Mouse (Mus musculus) limb, embryonic 11.5 days (tissue): ENCODE measurements around the gene Ankrd66. TPM values are rescaled to one million over a fixed set of nuclear protein-coding genes. Genes with fewer than 3 reads are reported as not detected.

ENCODE experiments used
- ATAC-seq: fragments of 200-750 bp; cut with Nextera tagmentation; 2 replicates; pipeline ENCODE4 v1.8.0; 2017; ENCODE audit warnings: low read depth; ENCODE audit not compliant: insufficient number of reproducible peaks, low FRiP score, low TSS enrichment
- DNase-seq: peaks from one replicate; pipeline ENCODE4 v3.0.0-alpha.2; 2015; ENCODE audit warnings: low spot score
- H3K27ac ChIP-seq: fragments of 300-500 bp; sonication (generic); replicated peaks from 2 replicates; pipeline ENCODE4 v1.5.1; 2014; ENCODE audit warnings: low read depth, mild to moderate bottlenecking, low read length
- H3K27me3 ChIP-seq: fragments of 300-500 bp; sonication (generic); 2 replicates; pipeline ENCODE4 v1.6.1; 2014; ENCODE audit warnings: mild to moderate bottlenecking, low read length, mixed read lengths; ENCODE audit not compliant: control insufficient read depth, insufficient read depth
- H3K36me3 ChIP-seq: fragments of 300-500 bp; sonication (generic); 2 replicates; pipeline ENCODE4 v1.6.1; 2014; ENCODE audit warnings: mild to moderate bottlenecking, low read length, moderate library complexity, mixed read lengths; ENCODE audit not compliant: control insufficient read depth, insufficient read depth
- H3K4me1 ChIP-seq: fragments of 300-500 bp; sonication (generic); 2 replicates; pipeline ENCODE4 v1.6.1; 2014; ENCODE audit warnings: low read length, mixed read lengths; ENCODE audit not compliant: control insufficient read depth, insufficient read depth
- H3K4me2 ChIP-seq: fragments of 300-500 bp; sonication (generic); 2 replicates; pipeline ENCODE4 v1.6.1; 2014; ENCODE audit warnings: low read depth, mild to moderate bottlenecking, moderate library complexity; ENCODE audit not compliant: severe bottlenecking
- H3K4me3 ChIP-seq: fragments of 300-500 bp; sonication (generic); 2 replicates; pipeline ENCODE4 v1.5.1; 2014; ENCODE audit warnings: low read depth, low read length
- H3K9ac ChIP-seq: fragments of 300-500 bp; sonication (generic); 2 replicates; pipeline ENCODE4 v1.6.1; 2014; ENCODE audit warnings: mild to moderate bottlenecking, low read length
- H3K9me3 ChIP-seq: fragments of 300-500 bp; sonication (generic); 2 replicates; pipeline ENCODE4 v1.6.1; 2016; ENCODE audit warnings: low read length; ENCODE audit not compliant: control insufficient read depth
- WGBS: fragments of 180-500 bp; shearing (Covaris S2); extraction: QIAGEN DNeasy Blood & Tissue Kit; methylation state at CpG from one replicate; pipeline ENCODE4 v1.1.7; 2014; 5-methylcytosine and 5-hydroxymethylcytosine counted together
- polyA plus RNA-seq: library from polyadenylated mRNA; unstranded; fragments of >200 nt; fragmentation: Nextera tagmentation; extraction: Ambion mirVana; gene quantifications from 2 replicates; pipeline ENCODE4 v1.2.1, GENCODE M21; 2014

Gene Ankrd66
- 0.14 TPM in 1 of 2 replicates, not detected in the other for polyA plus RNA-seq

- Histone ChIP-seq H3K27me3 (no peaks in the 10 kb centered on the region), H3K36me3 (no peaks in the 10 kb centered on the region), H3K27ac (no peak within 1 kb of the TSS), H3K9me3 (no peaks in the 10 kb centered on the region), H3K4me3 (no peak within 1 kb of the TSS), H3K4me2 (no peak within 1 kb of the TSS), H3K9ac (no peak within 1 kb of the TSS), H3K4me1 (no peaks in the 10 kb centered on the region)
- ATAC-seq (no peak), DNase-seq (no peak)
- WGBS, result 4% methylated on average over 1 of the region's 1 CpGs
Observed at GRCm38 (mm10) chr17:43543539-43543938, at the start of gene Ankrd66. Gene Ankrd66 (minus strand): TSS chr17:43543639.

GRCm38 (mm10) chr17:43592296-43593291, 49.2 kb upstream of the Ankrd66 start:
- 93% methylated on average over 21 of the region's 21 CpGs for WGBS
- no peaks in the 10 kb centered on the region for H3K36me3 ChIP-seq
- H3K9ac ChIP-seq, result no peak overlapping the region
- H3K4me1 ChIP-seq, result no peaks in the 10 kb centered on the region
- DNase-seq, result no peak
- no peak overlapping the region for H3K4me3 ChIP-seq
- no peaks in the 10 kb centered on the region for H3K27me3 ChIP-seq
- H3K27ac ChIP-seq, result no peak overlapping the region
- 0 out of 2 replicates have a peak, but pooled peaks cover 1% of the 10 kb centered on the region for H3K9me3 ChIP-seq
- H3K4me2 ChIP-seq, result no peak overlapping the region
- no peak for ATAC-seq

DNA sequence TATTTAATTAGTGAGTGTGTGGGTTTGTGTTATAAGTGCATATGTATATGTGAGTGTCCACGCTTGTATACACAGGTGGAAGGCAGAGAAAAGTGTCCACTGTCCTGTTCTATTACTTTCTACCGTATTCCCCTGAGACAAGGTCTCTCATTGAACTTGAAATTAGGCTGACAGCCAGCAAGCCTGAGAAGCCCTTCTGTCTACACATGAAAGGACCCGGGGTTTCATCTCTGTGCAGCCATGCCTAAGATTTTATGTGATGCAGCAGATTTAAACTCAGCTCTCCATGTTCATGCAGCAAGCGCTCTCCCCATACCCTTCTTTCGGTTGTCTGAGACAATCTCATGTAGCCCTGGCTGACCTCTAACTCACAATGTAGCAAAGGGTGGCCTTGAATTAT, 47.1 kb upstream of the Ankrd66 start:
- Histone ChIP-seq H3K9ac (no peak overlapping the region), H3K4me3 (no peak overlapping the region), H3K27me3 (no peaks in the 10 kb centered on the region), H3K4me2 (no peak overlapping the region), H3K9me3 (no peaks in the 10 kb centered on the region), H3K27ac (no peak overlapping the region), H3K4me1 (no peaks in the 10 kb centered on the region), H3K36me3 (no peaks in the 10 kb centered on the region)
- DNase-seq (no peak), ATAC-seq (no peak)
- 93% methylated on average over 5 of the region's 5 CpGs for WGBS

DNA sequence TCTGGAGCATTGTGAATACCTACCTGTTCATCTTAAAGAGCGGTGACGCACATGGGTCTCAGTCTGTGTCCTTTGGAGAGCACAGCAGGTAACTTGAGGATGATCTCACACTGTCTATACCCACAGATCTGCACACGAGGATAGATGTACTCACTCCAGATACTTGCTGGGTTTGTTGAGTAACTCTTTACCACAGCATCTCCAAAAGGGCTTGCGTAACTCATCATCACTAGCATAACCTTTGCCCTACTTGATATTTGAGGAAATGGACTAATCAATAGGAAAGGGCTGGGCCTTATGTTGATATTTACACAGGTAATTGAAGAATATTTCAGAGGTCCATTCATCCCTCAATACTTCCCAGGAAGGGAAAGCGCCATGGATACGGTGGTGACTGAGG, 46.3 kb upstream of the Ankrd66 start:
- 89% methylated on average over 6 of the region's 6 CpGs for WGBS
- no peak overlapping the region for H3K4me3 ChIP-seq
- DNase-seq (no peak), ATAC-seq (no peak)
- no peak overlapping the region for H3K4me2 ChIP-seq
- H3K27me3 ChIP-seq, result no peaks in the 10 kb centered on the region
- no peaks in the 10 kb centered on the region for H3K36me3 ChIP-seq
- no peak overlapping the region for H3K9ac ChIP-seq
- H3K27ac ChIP-seq, result no peak overlapping the region
- H3K9me3 ChIP-seq, result no peaks in the 10 kb centered on the region
- no peaks in the 10 kb centered on the region for H3K4me1 ChIP-seq

DNA sequence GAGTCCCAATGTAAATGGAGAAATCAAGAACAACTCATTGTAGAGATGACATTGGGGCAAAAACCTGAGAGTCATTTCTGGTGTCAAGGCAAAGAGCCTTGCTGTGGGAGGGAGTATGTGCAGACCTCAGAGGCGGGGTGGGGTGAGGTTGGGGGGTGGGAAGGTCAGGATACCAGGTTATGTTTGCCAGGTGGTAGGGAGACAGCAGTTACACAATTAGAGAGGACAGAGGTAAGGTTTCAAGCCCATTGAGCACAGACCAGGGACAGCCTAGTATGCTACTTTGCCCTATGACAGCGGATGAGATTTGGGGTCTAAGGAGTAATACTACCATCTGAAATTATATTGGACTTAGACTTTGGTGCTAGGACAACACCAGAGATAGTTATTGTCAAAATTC, 43.8 kb upstream of the Ankrd66 start:
- 84% methylated on average over 2 of the region's 2 CpGs for WGBS
- H3K4me1 ChIP-seq, result no peaks in the 10 kb centered on the region
- ATAC-seq (no peak), DNase-seq (no peak)
- H3K9me3 ChIP-seq, result no peaks in the 10 kb centered on the region
- H3K9ac ChIP-seq, result no peak overlapping the region
- H3K4me3 ChIP-seq, result no peak overlapping the region
- H3K36me3 ChIP-seq, result no peaks in the 10 kb centered on the region
- no peaks in the 10 kb centered on the region for H3K27me3 ChIP-seq
- H3K27ac ChIP-seq, result no peak overlapping the region
- no peak overlapping the region for H3K4me2 ChIP-seq

GRCm38 (mm10) chr17:43584771-43585170, 41.3 kb upstream of the Ankrd66 start:
- Histone ChIP-seq H3K27me3 (no peaks in the 10 kb centered on the region), H3K4me2 (no peak overlapping the region), H3K9ac (no peak overlapping the region), H3K9me3 (no peaks in the 10 kb centered on the region), H3K4me3 (no peak overlapping the region), H3K27ac (no peak overlapping the region), H3K4me1 (0 out of 2 replicates have a peak, but pooled peaks cover 2% of the 10 kb centered on the region), H3K36me3 (no peaks in the 10 kb centered on the region)
- DNase-seq, result no peak
- no peak for ATAC-seq
- WGBS, result 79% methylated on average over 7 of the region's 7 CpGs

- Histone ChIP-seq H3K9me3 (no peaks in the 10 kb centered on the region), H3K9ac (no peak overlapping the region), H3K4me2 (no peak overlapping the region), H3K27me3 (no peaks in the 10 kb centered on the region), H3K4me3 (no peak overlapping the region), H3K36me3 (no peaks in the 10 kb centered on the region), H3K27ac (no peak overlapping the region), H3K4me1 (0 out of 2 replicates have a peak, but pooled peaks cover 2% of the 10 kb centered on the region)
- no peak for DNase-seq
- no peak for ATAC-seq
- 49% methylated on average over 8 of the region's 8 CpGs for WGBS
Observed at GRCm38 (mm10) chr17:43581012-43581467, 37.6 kb upstream of the Ankrd66 start.

DNA sequence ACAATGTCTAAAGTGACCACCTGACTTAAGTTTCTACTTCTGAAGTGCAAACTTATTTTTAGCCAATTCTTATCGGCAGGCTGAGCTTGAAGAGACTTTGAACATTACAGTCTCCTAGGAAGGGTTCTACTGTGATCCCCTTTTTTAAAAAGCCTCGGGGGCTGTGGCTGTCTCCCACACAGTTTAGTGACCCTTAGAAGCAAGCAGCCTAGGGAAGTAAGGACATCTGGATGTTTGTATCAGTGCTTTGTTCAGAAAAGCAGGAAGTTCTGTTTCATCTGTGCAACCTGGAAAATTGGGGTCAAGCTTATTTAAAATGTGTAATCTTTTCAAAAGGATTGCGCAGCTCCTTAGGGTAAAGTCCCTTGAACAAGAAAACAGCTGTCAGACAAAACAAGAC, 37.0 kb upstream of the Ankrd66 start:
- ATAC-seq (no peak), DNase-seq (no peak)
- WGBS, result 41% methylated on average over 3 of the region's 3 CpGs
- Histone ChIP-seq H3K9ac (no peak overlapping the region), H3K27ac (no peak overlapping the region), H3K4me1 (0 out of 2 replicates have a peak, but pooled peaks cover 2% of the 10 kb centered on the region), H3K4me3 (no peak overlapping the region), H3K27me3 (no peaks in the 10 kb centered on the region), H3K4me2 (no peak overlapping the region), H3K9me3 (no peaks in the 10 kb centered on the region), H3K36me3 (no peaks in the 10 kb centered on the region)
